Mouse (Mus musculus) erythroblast, embryonic 14.5 days (primary cell): ENCODE results near the gene 0610012G03Rik.

Experiments
- GATA1 ChIP-seq: IDR thresholded peaks from 2 replicates; pipeline ENCODE4 v1.6.1; 2012; ENCODE audit warnings: low read length, inconsistent platforms, mixed read lengths
- TAL1 ChIP-seq: IDR thresholded peaks from 3 replicates; pipeline ENCODE4 v1.6.1; 2012; ENCODE audit warnings: low read length, inconsistent platforms, mixed read lengths

- no peak for TF ChIP-seq GATA1
- TF ChIP-seq TAL1: no peak
Measured at GRCm38 (mm10) chr16:31901886-31902285, 46.4 kb downstream of the 0610012G03Rik start.
